ENCODE assay signal across 8 mouse cellular contexts in the genomic region with DNA sequence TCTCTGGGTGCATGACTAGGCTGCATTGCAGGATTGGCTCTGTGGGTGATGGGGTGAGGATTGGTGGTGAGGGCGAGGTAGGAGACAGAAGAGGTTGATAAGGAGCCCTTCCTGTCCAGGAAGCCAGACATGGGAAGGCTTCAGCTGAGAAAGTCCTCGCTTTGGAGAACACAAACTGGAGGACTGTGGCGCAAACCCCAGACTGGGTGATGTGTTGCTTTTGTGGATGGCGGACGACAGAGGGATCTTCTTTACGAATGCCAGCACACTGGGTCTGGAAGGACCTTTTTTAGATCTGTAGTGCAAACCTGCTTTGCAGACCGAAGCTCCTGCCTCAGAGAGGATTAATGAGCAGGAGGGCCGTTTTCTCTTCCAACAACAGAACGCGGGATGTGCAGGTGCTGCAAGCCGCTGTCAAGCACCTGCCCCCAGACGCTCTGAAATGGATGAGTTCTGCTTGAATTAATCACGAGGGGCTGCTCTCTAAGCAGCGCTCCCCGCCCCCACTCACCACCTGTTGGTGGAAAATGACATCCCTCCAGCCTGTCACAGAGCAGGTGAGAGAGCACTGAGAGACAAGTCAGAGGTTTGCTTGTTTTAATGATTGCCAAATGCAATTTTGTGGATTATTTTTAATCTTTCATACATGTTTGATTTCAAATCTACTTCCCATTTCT.
DNase-seq lines count a peak whose midpoint lies in the region; ATAC-seq and TF ChIP-seq lines count a peak whose summit lies in the region.

No protein-coding gene starts in this region.

- H3K4me1 ChIP-seq in hindbrain, postnatal 0 days (ENCODE audit: insufficient read depth, low read length): no peaks in the 10 kb centered on the region

- no peak overlapping the region for H3K4me3 ChIP-seq in hindbrain, postnatal 0 days (ENCODE audit: low read length)

- no peaks in the 10 kb centered on the region for H3K27me3 ChIP-seq in hindbrain, postnatal 0 days (ENCODE audit: insufficient read depth, low read length)
- no peaks in the 10 kb centered on the region for H3K27me3 ChIP-seq in splenic B cell, adult 2 months (ENCODE audit: control insufficient read depth, insufficient read depth, low read length, poor library complexity, severe bottlenecking)

- DNase-seq in frontal cortex, postnatal 36 days (ENCODE audit: low spot score in 2 of 2): no peak
- peak; percentile 32 for DNase-seq in thymus, postnatal 4 days
- DNase-seq in thymus, postnatal 25 days: no peak
- DNase-seq in hindbrain, postnatal 0 days (ENCODE audit: low spot score): peak; percentile 69
- peak; percentile 20 for DNase-seq in splenic B cell, adult 2 months (ENCODE audit: low read depth, low spot score)
- DNase-seq in spleen, postnatal 4 days (ENCODE audit: low spot score in 2 of 2): no peak

- H3K9me3 ChIP-seq in hindbrain, postnatal 0 days (ENCODE audit: low read length): no peaks in the 10 kb centered on the region

- H3K27ac ChIP-seq in hindbrain, postnatal 0 days: peak overlapping the region; percentile 68; the same call in 1 of the 2 replicates

- ATAC-seq in frontal cortex, adult (ENCODE audit: low TSS enrichment): peak; percentile 44
- ATAC-seq in hindbrain, postnatal 0 days: peak; percentile 77
- no peak for ATAC-seq in megakaryocyte-erythroid progenitor cell, adult 5-6 weeks (replicated peaks; ENCODE audit: low FRiP score, low TSS enrichment, poor library complexity, severe bottlenecking)

- H3K36me3 ChIP-seq in hindbrain, postnatal 0 days (ENCODE audit: insufficient read depth, low read length): no peaks in the 10 kb centered on the region
- no peaks in the 10 kb centered on the region for H3K36me3 ChIP-seq in splenic B cell, adult 2 months (ENCODE audit: control insufficient read depth, insufficient read depth, low read length, poor library complexity, severe bottlenecking)

- 34% methylated on average over 15 of the region's 15 CpGs for WGBS in hindbrain, postnatal 0 days

- no peak for TF ChIP-seq CTCF in hindbrain, postnatal 0 days (IDR thresholded peaks at IDR 0.05; ENCODE audit: low read depth)

- peak overlapping the region; percentile 35; the same call in 1 of the 2 replicates for H3K4me2 ChIP-seq in hindbrain, postnatal 0 days (ENCODE audit: low read depth, low read length)

- no peak overlapping the region for H3K9ac ChIP-seq in hindbrain, postnatal 0 days (replicated peaks; ENCODE audit: low read length)

Comparison
In these comparisons a context has a peak if more than half of its experiments do, and no peak if none do; other contexts are left out.
1. DNase-seq: peak in thymus, postnatal 4 days (single experiment), hindbrain, postnatal 0 days (single experiment) and splenic B cell, adult 2 months (single experiment); none in frontal cortex, postnatal 36 days (0 of 2), thymus, postnatal 25 days (single experiment) and spleen, postnatal 4 days (0 of 2).